Comparison of ENCODE assay signal across 11 mouse cellular contexts in genomic region chr4:13659512-13659843, GRCm38 (mm10).
DNase-seq lines count a peak whose midpoint lies in the region; ATAC-seq and TF ChIP-seq lines count a peak whose summit lies in the region.
"Had no signal": no experiment of that assay in that cellular context is flagged by ENCODE, and none has a peak within 500 bp of the region (broad histone marks: within the 10 kb centered on the region; RNA-seq: fewer than 3 reads in every experiment).

No protein-coding gene starts in this region.

- no peak for TF ChIP-seq CTCF in hindbrain, postnatal 0 days (IDR thresholded peaks at IDR 0.05; ENCODE audit: low read depth)

- no peak for ATAC-seq in heart, embryonic 16.5 days (replicated peaks; ENCODE audit: extremely low read depth, insufficient read depth, low FRiP score)
- ATAC-seq in midbrain, embryonic 12.5 days (ENCODE audit: low FRiP score, low read depth): peak; percentile 30; the same call in 1 of the 2 replicates
- no peak; the same call in 1 of the 2 replicates for ATAC-seq in midbrain, embryonic 16.5 days
- no peak for ATAC-seq in forebrain, embryonic 16.5 days
- no peak for ATAC-seq in hindbrain, postnatal 0 days
- ATAC-seq: liver, embryonic 12.5 days had no signal

- no peaks in the 10 kb centered on the region for H3K36me3 ChIP-seq in heart, embryonic 16.5 days (ENCODE audit: control insufficient read depth, insufficient read depth)
- no peaks in the 10 kb centered on the region for H3K36me3 ChIP-seq in midbrain, embryonic 12.5 days
- H3K36me3 ChIP-seq in midbrain, embryonic 16.5 days (ENCODE audit: control insufficient read depth, insufficient read depth, low read length): no peaks in the 10 kb centered on the region
- H3K36me3 ChIP-seq in forebrain, embryonic 16.5 days (ENCODE audit: control insufficient read depth, insufficient read depth): no peaks in the 10 kb centered on the region
- H3K36me3 ChIP-seq in hindbrain, postnatal 0 days (ENCODE audit: insufficient read depth, low read length): no peaks in the 10 kb centered on the region
- H3K36me3 ChIP-seq: liver, embryonic 12.5 days; neural tube, embryonic 12.5 days; stomach, embryonic 15.5 days had no signal

- H3K4me2 ChIP-seq in heart, embryonic 16.5 days (ENCODE audit: low read depth, low read length): no peak overlapping the region
- H3K4me2 ChIP-seq in midbrain, embryonic 12.5 days (replicated peaks): no peak overlapping the region
- no peak overlapping the region for H3K4me2 ChIP-seq in midbrain, embryonic 16.5 days (ENCODE audit: low read length)
- H3K4me2 ChIP-seq in forebrain, embryonic 16.5 days (ENCODE audit: low read length): no peak overlapping the region
- H3K4me2 ChIP-seq in hindbrain, postnatal 0 days (ENCODE audit: low read depth, low read length): no peak overlapping the region
- H3K4me2 ChIP-seq: liver, embryonic 12.5 days; neural tube, embryonic 12.5 days; stomach, embryonic 15.5 days had no signal

- H3K4me3 ChIP-seq in heart, embryonic 16.5 days (ENCODE audit: low read length): no peak overlapping the region
- H3K4me3 ChIP-seq in midbrain, embryonic 12.5 days: no peak overlapping the region
- H3K4me3 ChIP-seq in midbrain, embryonic 16.5 days (ENCODE audit: low read depth, low read length): no peak overlapping the region
- no peak overlapping the region for H3K4me3 ChIP-seq in forebrain, embryonic 16.5 days (replicated peaks; ENCODE audit: low read length)
- H3K4me3 ChIP-seq in hindbrain, postnatal 0 days (ENCODE audit: low read length): no peak overlapping the region
- H3K4me3 ChIP-seq: liver, embryonic 12.5 days; neural tube, embryonic 12.5 days; stomach, embryonic 15.5 days had no signal

- intact Hi-C loops in heart, postnatal 10 days (cut with DNase I): no loop called here

- H3K27me3 ChIP-seq in heart, embryonic 16.5 days (ENCODE audit: control insufficient read depth, insufficient read depth, low read length): no peaks in the 10 kb centered on the region
- H3K27me3 ChIP-seq in midbrain, embryonic 12.5 days: no peaks in the 10 kb centered on the region
- H3K27me3 ChIP-seq in midbrain, embryonic 16.5 days (ENCODE audit: control insufficient read depth, insufficient read depth, low read depth, low read length): no peaks in the 10 kb centered on the region
- no peaks in the 10 kb centered on the region for H3K27me3 ChIP-seq in forebrain, embryonic 16.5 days (replicated peaks; ENCODE audit: control insufficient read depth, insufficient read depth, low read length)
- no peaks in the 10 kb centered on the region for H3K27me3 ChIP-seq in hindbrain, postnatal 0 days (ENCODE audit: insufficient read depth, low read length)
- H3K27me3 ChIP-seq: liver, embryonic 12.5 days; neural tube, embryonic 12.5 days; stomach, embryonic 15.5 days had no signal

- H3K4me1 ChIP-seq in heart, embryonic 16.5 days (ENCODE audit: control insufficient read depth, insufficient read depth, low read length): peaks cover 6% of the 10 kb centered on the region
- H3K4me1 ChIP-seq in midbrain, embryonic 12.5 days: 0 out of 2 replicates have a peak, but pooled peaks cover 3% of the 10 kb centered on the region
- H3K4me1 ChIP-seq in midbrain, embryonic 16.5 days (ENCODE audit: control insufficient read depth, insufficient read depth, low read length): peaks cover 5% of the 10 kb centered on the region; the same call in 1 of the 2 replicates
- peaks cover 8% of the 10 kb centered on the region; the same call in 1 of the 2 replicates for H3K4me1 ChIP-seq in forebrain, embryonic 16.5 days (replicated peaks; ENCODE audit: control insufficient read depth, insufficient read depth, low read length)
- 0 out of 2 replicates have a peak, but pooled peaks cover 4% of the 10 kb centered on the region for H3K4me1 ChIP-seq in hindbrain, postnatal 0 days (ENCODE audit: insufficient read depth, low read length)
- H3K4me1 ChIP-seq: liver, embryonic 12.5 days; stomach, embryonic 15.5 days had no signal

- peak overlapping the region; percentile 41; the same call in 1 of the 2 replicates for H3K27ac ChIP-seq in heart, embryonic 16.5 days (ENCODE audit: low read length)
- 0 out of 2 replicates have a peak overlapping the region, but pooled peaks have one; percentile 0 for H3K27ac ChIP-seq in midbrain, embryonic 12.5 days (replicated peaks)
- no peak overlapping the region for H3K27ac ChIP-seq in midbrain, embryonic 16.5 days (ENCODE audit: low read length)
- H3K27ac ChIP-seq in forebrain, embryonic 16.5 days (ENCODE audit: low read length): 0 out of 2 replicates have a peak overlapping the region, but pooled peaks have one; percentile 5
- 0 out of 2 replicates have a peak overlapping the region, but pooled peaks have one; percentile 20 for H3K27ac ChIP-seq in hindbrain, postnatal 0 days
- H3K27ac ChIP-seq: liver, embryonic 12.5 days; neural tube, embryonic 12.5 days; stomach, embryonic 15.5 days had no signal

- no peak for DNase-seq in heart, postnatal 10 days
- no peak for DNase-seq in hindbrain, postnatal 0 days (ENCODE audit: low spot score)
- DNase-seq in thymus, postnatal 14 days: no peak
- DNase-seq: kidney, adult 11 months had no signal

- no peak overlapping the region for H3K9ac ChIP-seq in heart, embryonic 16.5 days (ENCODE audit: low read length)
- H3K9ac ChIP-seq in midbrain, embryonic 12.5 days (replicated peaks): no peak overlapping the region
- no peak overlapping the region for H3K9ac ChIP-seq in midbrain, embryonic 16.5 days (ENCODE audit: low read depth, low read length)
- no peak overlapping the region for H3K9ac ChIP-seq in forebrain, embryonic 16.5 days (replicated peaks; ENCODE audit: low read depth, low read length)
- no peak overlapping the region for H3K9ac ChIP-seq in hindbrain, postnatal 0 days (replicated peaks; ENCODE audit: low read length)
- H3K9ac ChIP-seq: liver, embryonic 12.5 days; neural tube, embryonic 12.5 days; stomach, embryonic 15.5 days had no signal

- H3K9me3 ChIP-seq in heart, embryonic 16.5 days (replicated peaks; ENCODE audit: control insufficient read depth, low read length): no peaks in the 10 kb centered on the region
- no peaks in the 10 kb centered on the region for H3K9me3 ChIP-seq in midbrain, embryonic 12.5 days
- H3K9me3 ChIP-seq in midbrain, embryonic 16.5 days (replicated peaks; ENCODE audit: control insufficient read depth, low read length, poor library complexity, severe bottlenecking): no peaks in the 10 kb centered on the region
- no peaks in the 10 kb centered on the region for H3K9me3 ChIP-seq in forebrain, embryonic 16.5 days (ENCODE audit: control insufficient read depth, low read length)
- no peaks in the 10 kb centered on the region for H3K9me3 ChIP-seq in hindbrain, postnatal 0 days (ENCODE audit: low read length)
- H3K9me3 ChIP-seq: liver, embryonic 12.5 days; neural tube, embryonic 12.5 days; stomach, embryonic 15.5 days had no signal
